Mouse (Mus musculus) regulatory T cell (primary cell): ENCODE data around the gene Hs6st3.

Experiments
- in situ Hi-C: fragments of 300-600 bp; cut with MboI, MseI; formaldehyde crosslinking; loops from one replicate; pipeline ENCODE4 v1.15.1; 2025; ENCODE audit warnings: high pct_unique_total_duplicates

Gene Hs6st3

GRCm38 (mm10) chr14:119633090-119633489, 494.9 kb downstream of the Hs6st3 start:
- in situ Hi-C loops = loop anchor here (10.0 kb wide), 1 partner anchor 368 kb away; no protein-coding TSS in a partner anchor

- in situ Hi-C loops = loop anchor here (10.0 kb wide), 1 partner anchor 369 kb away; no protein-coding TSS in a partner anchor
Measured at GRCm38 (mm10) chr14:119633626-119634025, 495.5 kb downstream of the Hs6st3 start.

GRCm38 (mm10) chr14:119642874-119643273, 504.7 kb downstream of the Hs6st3 start:
- in situ Hi-C loops = no loop called here

GRCm38 (mm10) chr14:119643840-119644239, 505.7 kb downstream of the Hs6st3 start:
- in situ Hi-C loops = no loop called here

GRCm38 (mm10) chr14:119656936-119657335, 518.8 kb downstream of the Hs6st3 start:
- in situ Hi-C loops = no loop called here

- in situ Hi-C loops = no loop called here
Measured at GRCm38 (mm10) chr14:119665741-119666141, 527.6 kb downstream of the Hs6st3 start.

- in situ Hi-C loops = no loop called here
Measured at GRCm38 (mm10) chr14:119667421-119667820, 529.3 kb downstream of the Hs6st3 start.

- in situ Hi-C loops = no loop called here
Measured at GRCm38 (mm10) chr14:119670836-119671587, 532.9 kb downstream of the Hs6st3 start.

GRCm38 (mm10) chr14:119678574-119678973, 540.4 kb downstream of the Hs6st3 start:
- in situ Hi-C loops = no loop called here

GRCm38 (mm10) chr14:119680052-119680451, 541.9 kb downstream of the Hs6st3 start:
- in situ Hi-C loops = no loop called here

GRCm38 (mm10) chr14:119687885-119688284, 549.7 kb downstream of the Hs6st3 start:
- in situ Hi-C loops = no loop called here

GRCm38 (mm10) chr14:119699982-119700381, 561.8 kb downstream of the Hs6st3 start:
- in situ Hi-C loops = no loop called here

GRCm38 (mm10) chr14:119714712-119715111, 576.6 kb downstream of the Hs6st3 start:
- in situ Hi-C loops = no loop called here

GRCm38 (mm10) chr14:119717323-119717722, 579.2 kb downstream of the Hs6st3 start:
- in situ Hi-C loops = no loop called here

GRCm38 (mm10) chr14:119725102-119725501, 587.0 kb downstream of the Hs6st3 start:
- in situ Hi-C loops = no loop called here

GRCm38 (mm10) chr14:119731436-119732080, 593.4 kb downstream of the Hs6st3 start:
- in situ Hi-C loops = no loop called here

- in situ Hi-C loops = no loop called here
Measured at GRCm38 (mm10) chr14:119732219-119732618, 594.1 kb downstream of the Hs6st3 start.

- in situ Hi-C loops = no loop called here
Measured at GRCm38 (mm10) chr14:119737408-119737961, 599.3 kb downstream of the Hs6st3 start.

- in situ Hi-C loops = no loop called here
Measured at GRCm38 (mm10) chr14:119741791-119742190, 603.6 kb downstream of the Hs6st3 start.

- in situ Hi-C loops = no loop called here
Measured at GRCm38 (mm10) chr14:119761376-119761775, 623.2 kb downstream of the Hs6st3 start.

- in situ Hi-C loops = no loop called here
Measured at GRCm38 (mm10) chr14:119772040-119772439, 633.9 kb downstream of the Hs6st3 start.

- in situ Hi-C loops = no loop called here
Measured at GRCm38 (mm10) chr14:119776261-119776660, 638.1 kb downstream of the Hs6st3 start.
